Mouse (Mus musculus) adrenal gland, postnatal 10 days (tissue): ENCODE results near the gene Pcgf1. TPM values are rescaled to one million over a fixed set of nuclear protein-coding genes. Genes with fewer than 3 reads are reported as not detected.

Experiments used
- DNase-seq: peaks from one replicate; pipeline ENCODE4 v3.0.0; 2021; ENCODE audit warnings: mixed read lengths
- microRNA-seq: library from miRNA; unstranded; fragments of <30 nt; microRNA quantifications from one replicate; pipeline ENCODE4 v1.2.0, GENCODE M21; 2021
- total RNA-seq, 2 experiments: library from RNA; stranded (reverse); gene quantifications; 2 replicates each; pipeline ENCODE4 v1.2.3; 2021

Gene Pcgf1
- total RNA-seq, 2 experiments from 2014 or later: 26.4 to 34.2 TPM

GRCm38 (mm10) chr6:83122961-83123360 lies 45.3 kb downstream of the Pcgf1 start:
- DNase-seq: no peak

GRCm38 (mm10) chr6:83124851-83125312 lies 47.2 kb downstream of the Pcgf1 start:
- peak; percentile 93 for DNase-seq

GRCm38 (mm10) chr6:83125331-83125730 lies 47.7 kb downstream of the Pcgf1 start, which contains the start of gene Ino80b:
Ino80b (minus strand) TSS chr6:83125431.
- DNase-seq: no peak

GRCm38 (mm10) chr6:83127419-83127818 lies 49.8 kb downstream of the Pcgf1 start:
- no peak for DNase-seq

Small RNAs within 50 kb of the gene (microRNA-seq; reads per million reads assigned to microRNA genes)
- gene Mir3470a: not detected
- gene Mir7040: not detected

Other genes with a start within 250 kb of the Pcgf1 start
- gene Sema4f, start 138.1 kb upstream of the Pcgf1 start, total RNA-seq: 1 to 10 TPM; 1.0 to 2.8 TPM
- gene M1ap, start 131.0 kb upstream of the Pcgf1 start, total RNA-seq: under 1 TPM; 0.36 to 0.39 TPM
- 10 to 100 TPM in 1 of 2 experiments, 1 to 10 TPM in 1; 9.8 to 11.2 TPM for gene Dok1, start 44.4 kb upstream of the Pcgf1 start, total RNA-seq
- gene Loxl3, start 43.7 kb upstream of the Pcgf1 start, total RNA-seq: 1 to 10 TPM; 4.8 to 6.0 TPM
- 100 to 1,000 TPM; 143 to 149 TPM for gene Aup1, start 23.3 kb upstream of the Pcgf1 start, total RNA-seq
- 10 to 100 TPM; 53.4 to 60.5 TPM for gene Htra2, start 22.6 kb upstream of the Pcgf1 start, total RNA-seq
- gene Dqx1, start 20.0 kb upstream of the Pcgf1 start, total RNA-seq: 1 to 10 TPM; 3.7 TPM
- gene Tlx2, start 7.6 kb upstream of the Pcgf1 start, total RNA-seq: 10 to 100 TPM; 11.9 to 14.3 TPM
- gene Lbx2, start 8.5 kb downstream of the Pcgf1 start, total RNA-seq: 1 to 10 TPM; 5.8 to 8.7 TPM
- gene Ccdc142, start 23.7 kb downstream of the Pcgf1 start, total RNA-seq: 1 to 10 TPM; 2.4 to 7.9 TPM
- gene Gm42688, start 23.7 kb downstream of the Pcgf1 start, total RNA-seq: 1 to 10 TPM; 2.9 to 6.5 TPM
- 100 to 1,000 TPM; 109 to 115 TPM for gene Mrpl53, start 31.2 kb downstream of the Pcgf1 start, total RNA-seq
- 10 to 100 TPM; 42.7 to 48.9 TPM for gene Mogs, start 37.6 kb downstream of the Pcgf1 start, total RNA-seq
- 10 to 100 TPM; 61.1 to 82.1 TPM for gene Wbp1, start 43.7 kb downstream of the Pcgf1 start, total RNA-seq
- gene Ino80b, start 47.6 kb downstream of the Pcgf1 start, total RNA-seq: 10 to 100 TPM; 20.7 to 25.7 TPM
- gene Rtkn, start 57.6 kb downstream of the Pcgf1 start, total RNA-seq: 10 to 100 TPM; 10.9 to 19.8 TPM
- gene Wdr54, start 78.5 kb downstream of the Pcgf1 start, total RNA-seq: 1 to 10 TPM; 2.0 to 2.2 TPM
- gene 1700003E16Rik, start 78.5 kb downstream of the Pcgf1 start, total RNA-seq: under 1 TPM; 0.24 to 0.39 TPM
- gene Dctn1, start 88.1 kb downstream of the Pcgf1 start, total RNA-seq: 100 to 1,000 TPM; 101 to 119 TPM
- under 1 TPM; 0.12 to 0.15 TPM for gene Slc4a5, start 142.0 kb downstream of the Pcgf1 start, total RNA-seq
- 10 to 100 TPM; 16.6 to 24.3 TPM for gene Mthfd2, start 248.0 kb downstream of the Pcgf1 start, total RNA-seq
- gene Mob1a, start 248.1 kb downstream of the Pcgf1 start, total RNA-seq: 10 to 100 TPM; 66.1 to 71.9 TPM